Mouse (Mus musculus) bone marrow, adult 2 months (tissue): Measurements from ENCODE around the gene Bcs1l. TPM values are rescaled to one million over a fixed set of nuclear protein-coding genes. Genes with fewer than 3 reads are reported as not detected.

Source experiments
- H3K27ac ChIP-seq: fragments of 200-500 bp; 2 replicates; pipeline ENCODE4 v1.5.1; 2012; ENCODE audit warnings: low read depth, mild to moderate bottlenecking, control low read depth, inconsistent platforms, low read length; ENCODE audit not compliant: control insufficient read depth, poor library complexity, insufficient read depth
- H3K4me1 ChIP-seq: fragments of 200-500 bp; 2 replicates; pipeline ENCODE4 v1.6.1; 2011; ENCODE audit warnings: low read length; ENCODE audit not compliant: control insufficient read depth, insufficient read depth
- H3K4me3 ChIP-seq: fragments of 200-500 bp; replicated peaks from 2 replicates; pipeline ENCODE3; 2011; ENCODE audit warnings: mild to moderate bottlenecking, low read depth, low read length, control low read depth; ENCODE audit not compliant: control insufficient read depth
- CTCF ChIP-seq: fragments of 200-500 bp; IDR thresholded peaks from 2 replicates; pipeline ENCODE4 v1.5.1; 2011; ENCODE audit warnings: low read length, control low read depth; ENCODE audit not compliant: control insufficient read depth, insufficient read depth
- POLR2A ChIP-seq: fragments of 200-500 bp; IDR thresholded peaks from 2 replicates; pipeline ENCODE4 v1.6.1; 2011; ENCODE audit warnings: low read depth, mild to moderate bottlenecking, control low read depth, low read length, borderline replicate concordance; ENCODE audit not compliant: control insufficient read depth
- WGBS: fragments of 180-500 bp; shearing (Covaris S2); methylation state at CpG from one replicate; pipeline ENCODE4 v1.1.7; 2018; 5-methylcytosine and 5-hydroxymethylcytosine counted together
- polyA plus RNA-seq: library from polyadenylated mRNA; stranded (reverse); fragments of >200 nt; gene quantifications from 2 replicates; pipeline ENCODE4 v1.2.4, GENCODE M21; 2011; ENCODE audit warnings: low replicate concordance; ENCODE audit not compliant: missing spikeins, insufficient read depth, insufficient read length

Bcs1l gene
- polyA plus RNA-seq, 1 experiment, result 7.8 TPM

DNA sequence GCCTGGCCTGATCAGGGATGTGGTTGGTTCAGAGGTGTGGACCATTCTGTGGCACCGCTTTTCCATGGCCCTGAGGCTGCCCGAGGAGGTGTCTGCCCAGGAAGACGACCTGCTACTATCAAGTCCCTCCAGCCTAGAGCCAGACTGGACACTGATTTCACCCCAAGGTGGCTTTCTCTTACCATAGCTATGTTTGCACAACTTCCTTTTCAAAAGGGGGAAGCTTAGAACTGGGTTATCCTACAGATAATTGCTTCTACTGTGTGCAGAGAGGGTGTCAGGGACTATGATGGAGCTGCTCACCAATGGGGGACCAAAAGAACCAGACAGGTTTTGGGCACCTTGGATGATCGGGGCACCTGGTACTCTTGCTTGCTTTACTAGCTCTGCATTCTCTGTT, 44.6 kb downstream of the Bcs1l start:
- TF ChIP-seq POLR2A (no peak), CTCF (no peak)
- peaks cover 3% of the 10 kb centered on the region; the same call in 1 of the 2 replicates for H3K4me1 ChIP-seq
- 54% methylated on average over 4 of the region's 4 CpGs for WGBS

More for the DNA sequence above, 44.6 kb downstream of the Bcs1l start:
- no peak overlapping the region for H3K4me3 ChIP-seq
- H3K27ac ChIP-seq, result no peak overlapping the region

Other genes starting within 250 kb of the Bcs1l start
- not detected in 2 replicates for gene Catip, start 226.2 kb upstream of the Bcs1l start, polyA plus RNA-seq
- gene Slc11a1, start 213.1 kb upstream of the Bcs1l start, polyA plus RNA-seq, result 10.8 and 16.9 TPM in 2 replicates
- 40.0 and 65.3 TPM in 2 replicates for gene Ctdsp1, start 196.8 kb upstream of the Bcs1l start, polyA plus RNA-seq
- gene Vil1, start 178.9 kb upstream of the Bcs1l start, polyA plus RNA-seq, result not detected in 2 replicates
- 27.4 and 27.5 TPM in 2 replicates for gene Cnot9, start 82.2 kb upstream of the Bcs1l start, polyA plus RNA-seq
- gene Plcd4, start 45.4 kb upstream of the Bcs1l start, polyA plus RNA-seq, result not detected in 2 replicates
- 8.7 and 10.1 TPM in 2 replicates for gene Usp37, start 44.0 kb upstream of the Bcs1l start, polyA plus RNA-seq
- 6.8 and 12.0 TPM in 2 replicates for gene Zfp142, start within 50 bp of the Bcs1l start, polyA plus RNA-seq
- gene Rnf25, start 13.1 kb downstream of the Bcs1l start, polyA plus RNA-seq, result 22.5 and 33.6 TPM in 2 replicates
- gene Stk36, start 13.2 kb downstream of the Bcs1l start, polyA plus RNA-seq, result 0.70 and 1.6 TPM in 2 replicates
- gene Ttll4, start 73.5 kb downstream of the Bcs1l start, polyA plus RNA-seq, result 12.2 and 28.2 TPM in 2 replicates
- gene Cyp27a1, start 125.3 kb downstream of the Bcs1l start, polyA plus RNA-seq, result 9.2 and 16.4 TPM in 2 replicates
- 0.52 TPM in 1 of 2 replicates, not detected in the other for gene Prkag3, start 160.9 kb downstream of the Bcs1l start, polyA plus RNA-seq
- gene Wnt6, start 183.6 kb downstream of the Bcs1l start, polyA plus RNA-seq, result not detected in 2 replicates
- gene Wnt10a, start 203.2 kb downstream of the Bcs1l start, polyA plus RNA-seq, result not detected in 2 replicates